Mouse (Mus musculus) adrenal gland, adult 10 weeks (tissue): ENCODE data around the gene Frat1. TPM values are rescaled to one million over a fixed set of nuclear protein-coding genes. Genes with fewer than 3 reads are reported as not detected.

Experiments used
- polyA plus RNA-seq: library from polyadenylated mRNA; stranded (reverse); fragments of 350-450 nt; fragmentation: Illumina TruSeq; extraction: RNeasy Lipid Tissue Mini Kit (QIAGEN cat#74804); gene quantifications from one replicate; pipeline ENCODE4 v1.2.3, GENCODE M21; 2014; ENCODE audit warnings: low read depth, low replicate concordance

Gene Frat1
- polyA plus RNA-seq: 1.3 TPM

DNA sequence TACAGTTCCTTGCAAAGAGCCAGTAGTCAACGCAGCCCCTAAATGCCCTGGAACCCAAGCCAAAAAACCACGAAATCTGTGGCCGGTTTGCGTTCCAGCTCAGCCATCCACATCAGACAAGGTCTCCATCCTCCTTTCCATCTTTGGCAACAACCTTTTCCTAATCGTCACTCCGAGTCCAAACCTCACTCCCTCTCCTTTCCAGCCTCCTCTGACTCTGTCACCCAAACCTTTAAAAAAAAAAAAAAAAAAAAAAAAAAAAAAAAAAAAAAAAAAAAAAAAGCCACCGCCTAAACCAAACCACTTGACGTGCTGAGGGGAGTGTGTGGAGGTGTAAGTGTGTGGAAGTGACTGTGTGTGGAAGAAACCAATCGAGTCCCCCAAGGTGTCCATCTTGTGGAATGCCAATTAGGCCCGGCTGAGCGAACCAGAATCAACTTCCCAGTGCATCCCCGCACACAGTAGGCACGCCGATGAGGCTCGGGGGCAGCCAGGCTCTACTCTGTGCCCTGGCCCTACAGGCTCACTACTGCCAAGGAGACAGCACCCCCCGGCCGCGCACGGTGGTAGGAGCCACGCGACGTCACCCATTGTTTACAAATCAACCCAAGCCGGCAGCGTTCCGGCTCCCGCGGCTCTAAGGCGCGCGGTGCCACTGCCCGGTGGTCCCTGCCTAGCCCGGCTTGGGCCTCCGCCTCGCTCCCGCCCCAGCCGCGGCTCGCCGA lies at the start of gene Frat1:
TSS of gene Frat1 (plus strand) at position 590 of the 725 bp plus-strand sequence.

DNA sequence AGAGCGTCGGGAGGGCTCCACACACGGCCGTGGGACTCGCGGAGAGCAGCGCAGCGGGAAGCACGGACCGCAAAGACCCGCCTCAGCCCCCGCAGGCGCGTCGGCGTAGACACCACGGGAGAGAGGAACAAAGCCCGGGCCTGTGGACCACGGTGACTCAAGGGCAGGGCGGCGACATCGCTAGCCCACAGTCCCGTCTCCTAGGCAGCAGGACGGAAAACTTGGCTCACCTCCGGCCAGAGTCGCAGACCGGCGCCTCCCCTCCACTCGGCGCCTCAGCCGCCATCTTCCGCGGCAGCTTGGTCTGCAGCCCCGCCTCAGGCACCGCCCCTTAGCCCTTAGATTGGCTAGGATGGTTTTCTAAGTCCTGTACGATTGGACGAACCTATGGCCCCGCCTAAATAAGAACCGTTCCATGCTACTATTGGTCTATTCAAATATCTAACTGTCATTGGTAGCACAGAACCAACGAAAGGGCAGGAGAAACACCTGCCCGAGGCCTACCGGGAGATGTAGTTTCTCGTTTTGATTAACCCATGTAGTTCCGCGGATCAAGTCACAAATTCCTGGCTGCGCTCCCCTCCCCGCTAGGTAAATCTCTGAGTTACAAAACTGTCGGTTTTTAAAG lies 27.9 kb upstream of the Frat1 start, which contains the start of gene Arhgap19:
TSS of gene Arhgap19 (minus strand) at position 306 of the 628 bp plus-strand sequence.

DNA sequence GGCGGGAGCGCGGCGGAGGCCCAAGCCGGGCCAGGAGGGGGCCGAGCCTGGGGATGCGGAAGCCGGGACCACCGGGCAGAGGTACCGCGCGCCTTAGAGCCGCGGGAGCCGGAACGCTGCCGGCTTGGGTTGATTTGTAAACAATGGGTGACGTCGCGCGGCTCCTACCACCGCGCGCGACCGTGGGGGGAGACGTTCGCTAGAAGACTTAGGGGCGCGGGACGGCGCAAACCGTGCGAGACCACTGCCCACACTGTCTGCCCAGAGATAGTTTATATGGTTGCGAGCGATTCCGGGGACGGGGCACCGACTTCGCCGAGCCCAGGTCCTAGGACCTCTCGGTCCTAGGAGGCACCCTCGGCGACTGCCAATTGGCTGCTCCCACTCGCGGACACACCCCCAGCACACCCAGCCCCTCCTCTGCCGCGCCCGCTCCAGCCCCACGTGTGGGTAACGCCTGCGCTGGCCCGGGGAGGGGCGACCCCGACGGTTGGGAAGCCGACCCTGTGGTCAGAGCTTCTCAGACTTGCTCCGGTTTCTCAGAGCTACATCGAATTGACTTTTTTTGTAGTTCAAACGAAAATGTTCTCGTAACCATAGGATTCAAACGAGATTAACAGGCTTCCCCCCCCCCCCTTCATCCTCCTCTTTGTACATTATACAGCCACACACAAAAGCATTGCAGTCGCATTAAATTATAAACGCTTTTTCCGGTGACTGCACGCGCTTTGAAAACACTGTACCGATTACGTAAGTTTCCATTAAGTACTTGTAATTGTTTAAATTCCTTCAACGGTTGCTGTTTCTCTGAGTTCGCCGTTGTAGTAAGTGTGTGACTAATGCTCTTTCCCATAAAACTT lies 18.5 kb downstream of the Frat1 start, which contains the start of gene Frat2:
TSS of gene Frat2 (minus strand) at position 141 of the 860 bp plus-strand sequence.

Other genes with a start within 250 kb of the Frat1 start
- gene Gm340, start 247.6 kb upstream of the Frat1 start, polyA plus RNA-seq: 3.6 TPM
- 0.41 TPM for gene Slit1, start 86.3 kb upstream of the Frat1 start, polyA plus RNA-seq
- 5.7 TPM for gene Arhgap19, start 27.9 kb upstream of the Frat1 start, polyA plus RNA-seq
- 1.4 TPM for gene Frat2, start 18.2 kb downstream of the Frat1 start, polyA plus RNA-seq
- gene Rrp12, start 66.2 kb downstream of the Frat1 start, polyA plus RNA-seq: 0.70 TPM
- gene Pgam1, start 82.0 kb downstream of the Frat1 start, polyA plus RNA-seq: 980 TPM
- 33.2 TPM for gene Exosc1, start 103.5 kb downstream of the Frat1 start, polyA plus RNA-seq
- 30.8 TPM for gene Zdhhc16, start 103.5 kb downstream of the Frat1 start, polyA plus RNA-seq
- gene Mms19, start 151.2 kb downstream of the Frat1 start, polyA plus RNA-seq: 13.2 TPM
- 0.52 TPM for gene Ubtd1, start 151.8 kb downstream of the Frat1 start, polyA plus RNA-seq
- not detected for gene Ankrd2, start 206.0 kb downstream of the Frat1 start, polyA plus RNA-seq
- 0.35 TPM for gene Hoga1, start 215.6 kb downstream of the Frat1 start, polyA plus RNA-seq
- gene 4933411K16Rik, start 222.3 kb downstream of the Frat1 start, polyA plus RNA-seq: not detected